ENCODE assay signal across 9 mouse cellular contexts in genomic region chr10:40638823-40639819, GRCm38 (mm10). TPM values are rescaled to one million over a fixed set of nuclear protein-coding genes. Genes with fewer than 3 reads are reported as not detected.
A peak's percentile ranks its signal among the peaks of the same experiment; 100 is the strongest.
DNase-seq lines count a peak whose midpoint lies in the region; ATAC-seq and TF ChIP-seq lines count a peak whose summit lies in the region.
"Had no signal": no experiment of that assay in that cellular context is flagged by ENCODE, and none has a peak within 500 bp of the region (broad histone marks: within the 10 kb centered on the region; RNA-seq: fewer than 3 reads in every experiment).

No protein-coding gene starts in this region.

- peaks cover 25% of the 10 kb centered on the region for H3K4me1 ChIP-seq in kidney, embryonic 14.5 days (ENCODE audit: control insufficient read depth, insufficient read depth, low read length)
- H3K4me1 ChIP-seq in cortical plate, adult 2 months (ENCODE audit: control insufficient read depth, insufficient read depth, low read length): peaks cover 3% of the 10 kb centered on the region
- peaks cover 18% of the 10 kb centered on the region for H3K4me1 ChIP-seq in limb, embryonic 11.5 days (ENCODE audit: control insufficient read depth, insufficient read depth, low read length)

- H3K27me3 ChIP-seq in kidney, embryonic 14.5 days (ENCODE audit: control insufficient read depth, insufficient read depth, low read length): no peaks in the 10 kb centered on the region
- no peaks in the 10 kb centered on the region for H3K27me3 ChIP-seq in limb, embryonic 11.5 days (ENCODE audit: control insufficient read depth, insufficient read depth, low read length)

- peak overlapping the region; percentile 14; the same call in 1 of the 2 replicates for H3K9ac ChIP-seq in kidney, embryonic 14.5 days (ENCODE audit: low read depth, low read length)
- 0 out of 2 replicates have a peak overlapping the region, but pooled peaks have one; percentile 24 for H3K9ac ChIP-seq in limb, embryonic 11.5 days (ENCODE audit: low read length)

- peak overlapping the region; percentile 80; the same call in 1 of the 2 replicates for H3K27ac ChIP-seq in kidney, embryonic 14.5 days (ENCODE audit: low read depth, low read length)
- peak overlapping the region; percentile 91 for H3K27ac ChIP-seq in cortical plate, adult 2 months (ENCODE audit: insufficient read depth, low read length)
- no peak overlapping the region for H3K27ac ChIP-seq in limb, embryonic 11.5 days (replicated peaks; ENCODE audit: low read depth, low read length)

- no peak for TF ChIP-seq POLR2A in cortical plate, adult 2 months (IDR thresholded peaks at IDR 0.05; ENCODE audit: extremely low read depth, insufficient read depth, low read length)

- H3K4me3 ChIP-seq in kidney, embryonic 14.5 days (ENCODE audit: low read length): no peak overlapping the region
- H3K4me3 ChIP-seq in cortical plate, adult 2 months (ENCODE audit: insufficient read depth, low read length): no peak overlapping the region
- H3K4me3 ChIP-seq in limb, embryonic 11.5 days (ENCODE audit: low read depth, low read length): no peak overlapping the region

- 24% methylated on average over 26 of the region's 26 CpGs for WGBS in kidney, embryonic 14.5 days
- 56% methylated on average over 26 of the region's 26 CpGs for WGBS in limb, embryonic 11.5 days

- peak overlapping the region; percentile 24; the same call in 1 of the 2 replicates for H3K4me2 ChIP-seq in kidney, embryonic 14.5 days (replicated peaks; ENCODE audit: low read depth, low read length)
- H3K4me2 ChIP-seq in limb, embryonic 11.5 days (ENCODE audit: low read depth, severe bottlenecking): no peak overlapping the region

- ATAC-seq in kidney, embryonic 14.5 days (ENCODE audit: low FRiP score, low TSS enrichment): peak; percentile 94
- ATAC-seq in limb, embryonic 11.5 days (ENCODE audit: insufficient number of reproducible peaks, low FRiP score, low TSS enrichment, low read depth): no peak
- ATAC-seq in erythroid progenitor cell, adult 5-6 weeks (replicated peaks; ENCODE audit: low FRiP score, poor library complexity, severe bottlenecking): no peak

- no peaks in the 10 kb centered on the region for H3K9me3 ChIP-seq in kidney, embryonic 14.5 days (ENCODE audit: control insufficient read depth, low read length)
- no peaks in the 10 kb centered on the region for H3K9me3 ChIP-seq in limb, embryonic 11.5 days (ENCODE audit: control insufficient read depth, low read length)

- DNase-seq in kidney, adult 11 months: no peak
- DNase-seq in ES-CJ7 (ENCODE audit: low read depth, low spot score): peak; percentile 16
- DNase-seq in limb, embryonic 11.5 days (ENCODE audit: low spot score): peak; percentile 47
- no peak for DNase-seq in thymus, adult 18-20 months
- DNase-seq in lung, postnatal 25 days (ENCODE audit: low spot score): no peak

- no peaks in the 10 kb centered on the region for H3K36me3 ChIP-seq in kidney, embryonic 14.5 days (ENCODE audit: control insufficient read depth, insufficient read depth, low read length)
- H3K36me3 ChIP-seq in limb, embryonic 11.5 days (ENCODE audit: control insufficient read depth, insufficient read depth, low read length): no peaks in the 10 kb centered on the region

- TF ChIP-seq CTCF in cortical plate, adult 2 months (IDR thresholded peaks at IDR 0.05; ENCODE audit: extremely low read depth, insufficient read depth, low read length): no peak

RNA-seq across cellular contexts. Expression of gene Ddo, which starts 9.3 kb away (rescaled TPM):
- polyA plus RNA-seq in kidney, embryonic 14.5 days (2014; fragmentation: Nextera tagmentation; extraction: Ambion mirVana): 0.14 and 0.20 TPM in 2 replicates
- polyA plus RNA-seq in cortical plate, adult 2 months (2012; rRNA removed): 7.7 and 8.4 TPM in 2 replicates
- polyA plus RNA-seq in limb, embryonic 11.5 days (2014; fragmentation: Nextera tagmentation; extraction: Ambion mirVana): 0.06 and 0.15 TPM in 2 replicates
- total RNA-seq in erythroid progenitor cell, adult 5-6 weeks (2015; ENCODE audit: low replicate concordance): not detected in 2 replicates
- not detected in 2 replicates for total RNA-seq in erythroid progenitor cell, adult 5-6 weeks (2017; ENCODE audit: low replicate concordance)

RNA-seq across cellular contexts. Expression of gene Mettl24, which starts 44.0 kb away (rescaled TPM):
- 2.7 and 2.8 TPM in 2 replicates for polyA plus RNA-seq in kidney, embryonic 14.5 days (2014; fragmentation: Nextera tagmentation; extraction: Ambion mirVana)
- polyA plus RNA-seq in cortical plate, adult 2 months (2012; rRNA removed): 1.4 and 1.6 TPM in 2 replicates
- 1.2 and 1.3 TPM in 2 replicates for polyA plus RNA-seq in limb, embryonic 11.5 days (2014; fragmentation: Nextera tagmentation; extraction: Ambion mirVana)
- not detected in 2 replicates for total RNA-seq in erythroid progenitor cell, adult 5-6 weeks (2015; ENCODE audit: low replicate concordance)
- not detected in 2 replicates for total RNA-seq in erythroid progenitor cell, adult 5-6 weeks (2017; ENCODE audit: low replicate concordance)
- total RNA-seq: liver, adult 2 months had no signal

Comparison
In these comparisons a context has a peak if more than half of its experiments do, and no peak if none do; other contexts are left out.
1. DNase-seq: peak in ES-CJ7 (single experiment) and limb, embryonic 11.5 days (single experiment); none in kidney, adult 11 months (single experiment), thymus, adult 18-20 months (0 of 2) and lung, postnatal 25 days (single experiment).